Mouse (Mus musculus): ENCODE results near the gene Ebna1bp2.

DNA sequence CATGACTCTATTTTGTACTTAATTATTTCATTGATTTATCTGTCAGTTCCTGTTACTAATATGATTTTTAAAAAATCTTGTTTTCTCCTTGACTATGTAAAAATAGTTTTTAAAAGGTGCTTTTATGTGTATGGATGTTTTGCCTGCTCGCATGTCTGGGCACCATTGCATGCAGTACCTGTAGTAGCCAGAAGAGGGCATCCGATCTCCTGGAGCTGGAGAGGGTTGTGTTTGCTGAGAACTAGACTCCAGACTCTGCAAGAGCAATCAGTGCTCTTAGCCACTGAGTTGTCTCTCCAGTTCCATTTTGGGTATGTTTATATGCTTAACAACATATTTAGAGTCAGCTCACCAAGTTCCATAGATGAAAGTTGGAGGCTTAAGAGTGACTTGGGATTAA is 24.6 kb downstream of the Ebna1bp2 start:
- peak; percentile 84 for TF ChIP-seq CTCF (IDR thresholded peaks at IDR 0.05; ENCODE audit: low read depth)
- TF ChIP-seq EP300 (optimal IDR thresholded peaks at IDR 0.05): no peak

Measured in stomach, postnatal 0 days (tissue).